Comparison of ENCODE assay signal across 8 mouse cellular contexts in the genomic region with DNA sequence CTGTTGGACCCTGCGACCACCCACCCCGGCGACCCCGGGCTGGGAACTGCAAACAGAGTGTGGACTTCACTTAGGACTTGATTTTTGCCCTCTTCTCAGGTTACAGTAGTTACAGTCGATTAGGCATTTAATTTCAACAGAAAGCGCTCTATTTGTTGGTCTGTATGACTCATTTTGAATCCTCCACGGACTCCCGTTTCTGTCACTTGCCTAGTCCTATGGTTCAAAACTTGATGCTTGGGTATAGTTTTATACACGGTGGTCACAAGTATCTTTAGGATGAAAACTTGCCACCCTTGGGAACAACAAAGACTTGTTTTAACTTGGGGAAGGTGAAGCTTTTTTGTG. TPM values are rescaled to one million over a fixed set of nuclear protein-coding genes. Genes with fewer than 3 reads are reported as not detected.
DNase-seq lines count a peak whose midpoint lies in the region; ATAC-seq lines count a peak whose summit lies in the region.

No protein-coding gene starts in this region.

- DNase-seq in kidney, postnatal 36 days = no peak
- DNase-seq in left cerebral cortex, postnatal 36 days (ENCODE audit: low spot score in 2 of 2) = no peak
- no peak for DNase-seq in urinary bladder, postnatal 36 days (ENCODE audit: low spot score in 2 of 2)
- DNase-seq in cerebellum, postnatal 10 days = no peak

- H3K27me3 ChIP-seq in kidney, embryonic 15.5 days = 0 out of 2 replicates have a peak, but pooled peaks cover 10% of the 10 kb centered on the region
- H3K27me3 ChIP-seq in embryonic facial prominence, embryonic 12.5 days = no peaks in the 10 kb centered on the region
- H3K27me3 ChIP-seq in hindbrain, embryonic 16.5 days (replicated peaks; ENCODE audit: control insufficient read depth, insufficient read depth, low read length) = no peaks in the 10 kb centered on the region; the same call in 1 of the 2 replicates
- 0 out of 2 replicates have a peak, but pooled peaks cover 2% of the 10 kb centered on the region for H3K27me3 ChIP-seq in midbrain, embryonic 16.5 days (ENCODE audit: control insufficient read depth, insufficient read depth, low read depth, low read length)

- peak overlapping the region; percentile 68 for H3K4me3 ChIP-seq in kidney, embryonic 15.5 days (replicated peaks)
- H3K4me3 ChIP-seq in embryonic facial prominence, embryonic 12.5 days = peak overlapping the region; percentile 69
- peak overlapping the region; percentile 60 for H3K4me3 ChIP-seq in hindbrain, embryonic 16.5 days (ENCODE audit: low read length)
- H3K4me3 ChIP-seq in midbrain, embryonic 16.5 days (ENCODE audit: low read depth, low read length) = peak overlapping the region; percentile 78

- intact Hi-C loops in left cerebral cortex, postnatal 36 days (cut with DNase I) = loop anchor here (10.0 kb wide), 2 partner anchors 198 to 302 kb away; no protein-coding TSS in a partner anchor

- WGBS in kidney, embryonic 15.5 days = under 1% methylated on average over 9 of the region's 9 CpGs
- whole genome bisulfite sequencing in embryonic facial prominence, embryonic 12.5 days = under 1% methylated on average over 9 of the region's 9 CpGs
- whole genome bisulfite sequencing in hindbrain, embryonic 16.5 days = under 1% methylated on average over 9 of the region's 9 CpGs
- WGBS in midbrain, embryonic 16.5 days = 2% methylated on average over 9 of the region's 9 CpGs

- ATAC-seq in kidney, embryonic 15.5 days (replicated peaks; ENCODE audit: low FRiP score) = no peak
- ATAC-seq in embryonic facial prominence, embryonic 12.5 days (ENCODE audit: insufficient number of reproducible peaks, insufficient read depth, low FRiP score, low TSS enrichment) = no peak
- ATAC-seq in hindbrain, embryonic 16.5 days = no peak
- no peak for ATAC-seq in midbrain, embryonic 16.5 days

- H3K9me3 ChIP-seq in kidney, embryonic 15.5 days (replicated peaks) = no peaks in the 10 kb centered on the region
- no peaks in the 10 kb centered on the region for H3K9me3 ChIP-seq in embryonic facial prominence, embryonic 12.5 days
- H3K9me3 ChIP-seq in hindbrain, embryonic 16.5 days (ENCODE audit: control insufficient read depth, low read length) = no peaks in the 10 kb centered on the region
- no peaks in the 10 kb centered on the region for H3K9me3 ChIP-seq in midbrain, embryonic 16.5 days (replicated peaks; ENCODE audit: control insufficient read depth, low read length, poor library complexity, severe bottlenecking)

- H3K4me1 ChIP-seq in kidney, embryonic 15.5 days = peaks cover 13% of the 10 kb centered on the region
- no peaks in the 10 kb centered on the region for H3K4me1 ChIP-seq in embryonic facial prominence, embryonic 12.5 days
- peaks cover 6% of the 10 kb centered on the region for H3K4me1 ChIP-seq in hindbrain, embryonic 16.5 days (ENCODE audit: control insufficient read depth, insufficient read depth, low read depth, low read length)
- H3K4me1 ChIP-seq in midbrain, embryonic 16.5 days (ENCODE audit: control insufficient read depth, insufficient read depth, low read length) = peaks cover 10% of the 10 kb centered on the region

- H3K27ac ChIP-seq in kidney, embryonic 15.5 days = peak overlapping the region; percentile 81
- H3K27ac ChIP-seq in embryonic facial prominence, embryonic 12.5 days = 0 out of 2 replicates have a peak overlapping the region, but pooled peaks have one; percentile 54
- H3K27ac ChIP-seq in hindbrain, embryonic 16.5 days (ENCODE audit: low read depth, low read length) = no peak overlapping the region
- H3K27ac ChIP-seq in midbrain, embryonic 16.5 days (ENCODE audit: low read length) = no peak overlapping the region

- peak overlapping the region; percentile 95 for H3K4me2 ChIP-seq in kidney, embryonic 15.5 days
- H3K4me2 ChIP-seq in embryonic facial prominence, embryonic 12.5 days (replicated peaks) = peak overlapping the region; percentile 95
- H3K4me2 ChIP-seq in hindbrain, embryonic 16.5 days (ENCODE audit: low read length) = peak overlapping the region; percentile 95
- H3K4me2 ChIP-seq in midbrain, embryonic 16.5 days (ENCODE audit: low read length) = peak overlapping the region; percentile 99

- H3K9ac ChIP-seq in kidney, embryonic 15.5 days = peak overlapping the region; percentile 61
- peak overlapping the region; percentile 67 for H3K9ac ChIP-seq in embryonic facial prominence, embryonic 12.5 days
- H3K9ac ChIP-seq in hindbrain, embryonic 16.5 days (ENCODE audit: low read depth, low read length) = peak overlapping the region; percentile 68
- H3K9ac ChIP-seq in midbrain, embryonic 16.5 days (ENCODE audit: low read depth, low read length) = peak overlapping the region; percentile 70

- H3K36me3 ChIP-seq in kidney, embryonic 15.5 days = no peaks in the 10 kb centered on the region
- H3K36me3 ChIP-seq in embryonic facial prominence, embryonic 12.5 days = no peaks in the 10 kb centered on the region
- no peaks in the 10 kb centered on the region for H3K36me3 ChIP-seq in hindbrain, embryonic 16.5 days (ENCODE audit: control insufficient read depth, insufficient read depth, low read length)
- no peaks in the 10 kb centered on the region for H3K36me3 ChIP-seq in midbrain, embryonic 16.5 days (ENCODE audit: control insufficient read depth, insufficient read depth, low read length)

RNA-seq across cellular contexts. Expression of a gene that starts 0.7 kb away (rescaled TPM):
- 9.6 and 10.9 TPM in 2 replicates for polyA plus RNA-seq in kidney, embryonic 15.5 days (2015; fragmentation: Nextera tagmentation; extraction: Ambion mirVana)
- 8.5 and 9.1 TPM in 2 replicates for polyA plus RNA-seq in embryonic facial prominence, embryonic 12.5 days (2016; fragmentation: Nextera tagmentation; extraction: Ambion mirVana)
- polyA plus RNA-seq in hindbrain, embryonic 16.5 days (2015; fragmentation: Nextera tagmentation; extraction: Ambion mirVana) = 12.9 and 14.1 TPM in 2 replicates
- polyA plus RNA-seq in midbrain, embryonic 16.5 days (2015; fragmentation: Nextera tagmentation; extraction: Ambion mirVana) = 7.9 and 14.4 TPM in 2 replicates
- 10 to 100 TPM; 19.1 to 24.1 TPM for total RNA-seq in left cerebral cortex, postnatal 36 days (2021)

Comparison
In these comparisons a context has a peak if more than half of its experiments do, and no peak if none do; other contexts are left out.
1. H3K27ac ChIP-seq: peak in kidney, embryonic 15.5 days (single experiment) and embryonic facial prominence, embryonic 12.5 days (single experiment); none in hindbrain, embryonic 16.5 days (single experiment) and midbrain, embryonic 16.5 days (single experiment).
2. Peak in every context shown above with its lines, with median percentiles within 50 percentile points of each other: H3K4me2 ChIP-seq, H3K4me3 ChIP-seq and H3K9ac ChIP-seq.